Mouse (Mus musculus) right cerebral cortex, postnatal 4 days (tissue): Measurements from ENCODE around the gene Celf3.

Source experiments
- DNase-seq: peaks from one replicate; pipeline ENCODE4 v3.0.0-alpha.2; 2022

The Celf3 gene

DNA sequence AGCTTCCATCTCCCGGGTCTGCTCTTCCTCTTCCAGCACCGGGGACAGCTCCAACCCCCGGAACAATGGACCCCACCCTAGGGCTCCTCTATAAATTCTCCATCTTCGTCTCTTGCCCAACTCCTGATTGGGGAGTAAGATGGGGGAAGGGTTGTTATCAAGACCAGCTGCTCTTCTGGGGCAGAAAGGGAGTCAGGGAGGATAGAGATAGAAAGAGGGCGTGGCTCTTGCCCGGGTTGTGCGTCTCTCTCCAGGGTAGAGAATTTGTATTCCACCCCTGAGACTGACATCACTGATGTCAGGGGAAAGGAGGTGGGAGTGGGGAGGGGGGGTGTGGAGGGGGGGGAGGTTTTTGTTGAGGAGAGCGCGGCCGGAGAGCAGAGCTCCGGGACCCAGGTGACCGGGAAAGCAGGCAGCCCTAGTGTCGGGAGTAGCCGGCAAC, at the start of gene Celf3:
Celf3 (plus strand) TSS at position 315 of the 442 bp plus-strand sequence.
- DNase-seq: peak; percentile 70

DNA sequence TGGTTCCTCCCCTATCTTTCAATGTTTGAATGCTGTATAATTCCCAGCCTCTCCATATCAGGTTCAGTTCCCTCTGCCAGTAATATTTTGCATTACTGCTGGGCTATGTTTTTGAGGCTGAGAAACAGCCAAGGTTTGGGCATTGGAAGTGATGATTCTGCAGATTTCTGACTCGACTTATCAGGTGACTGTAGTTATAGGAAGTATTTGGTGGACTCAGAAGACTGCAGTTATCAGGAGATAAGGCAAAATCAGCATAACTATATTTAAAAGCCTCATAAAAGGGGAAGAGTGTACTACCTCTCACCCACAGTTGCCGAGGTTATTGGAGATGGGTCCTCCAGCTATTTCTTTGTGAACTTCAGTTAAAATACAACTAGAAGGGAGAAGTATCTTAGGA, 47.1 kb upstream of the Celf3 start:
- DNase-seq: no peak

DNA sequence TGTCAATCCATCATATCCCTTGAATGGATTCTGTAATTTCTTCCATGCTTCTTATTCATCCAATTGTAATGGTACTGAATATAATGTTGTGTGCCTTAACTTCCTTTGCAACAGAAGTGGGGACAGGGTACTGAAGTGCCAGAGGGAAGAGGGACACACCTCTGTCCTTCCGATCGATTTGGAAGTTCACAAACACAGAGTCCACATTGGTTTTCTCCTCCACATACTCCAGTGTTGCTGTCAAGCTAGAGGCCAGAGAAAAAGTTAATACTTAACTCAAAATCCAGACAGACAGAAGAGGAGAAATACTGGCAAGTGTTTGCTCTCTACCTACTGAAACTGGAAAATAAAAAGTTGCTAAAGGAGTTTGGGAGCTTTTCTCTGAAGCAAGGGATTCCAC, 43.8 kb upstream of the Celf3 start:
- DNase-seq: no peak

DNA sequence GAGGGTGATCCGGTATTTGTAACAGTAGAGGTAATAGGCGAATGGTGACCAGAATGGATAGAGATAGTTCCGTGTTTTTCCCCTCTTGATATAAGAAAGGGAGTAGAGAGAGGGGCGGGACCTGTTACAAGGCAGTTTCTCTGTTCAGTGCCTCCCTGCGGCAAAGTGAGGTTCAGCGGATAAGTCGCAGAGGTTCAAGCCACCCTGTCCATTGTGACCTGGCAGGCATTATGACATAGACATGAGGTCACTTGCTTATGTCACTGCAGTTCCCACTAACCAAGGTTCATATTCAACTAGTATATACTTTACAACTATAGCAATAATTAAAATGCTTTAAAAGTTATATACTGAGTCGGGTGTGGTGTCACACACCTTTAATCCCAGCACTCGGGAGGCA, 41.7 kb upstream of the Celf3 start:
- DNase-seq: no peak

DNA sequence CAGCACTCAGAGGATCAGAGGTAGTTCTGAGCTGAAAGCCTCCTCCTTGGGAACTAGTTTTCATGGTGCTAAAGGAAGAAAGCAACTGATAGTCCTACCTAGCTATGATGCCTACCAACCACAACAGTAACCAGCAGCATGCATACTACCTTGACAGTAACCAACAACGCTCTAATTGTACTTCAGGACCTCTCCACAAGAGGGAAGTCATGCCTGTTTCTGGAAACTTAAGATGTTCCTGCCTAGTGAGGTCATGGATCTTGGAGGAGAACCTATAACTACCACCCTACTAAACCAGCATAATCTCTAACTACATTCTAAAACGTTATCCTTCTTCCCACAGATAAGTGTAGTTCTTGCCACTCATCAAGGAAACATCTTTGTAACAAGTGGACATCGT, 36.9 kb upstream of the Celf3 start:
- no peak for DNase-seq

DNA sequence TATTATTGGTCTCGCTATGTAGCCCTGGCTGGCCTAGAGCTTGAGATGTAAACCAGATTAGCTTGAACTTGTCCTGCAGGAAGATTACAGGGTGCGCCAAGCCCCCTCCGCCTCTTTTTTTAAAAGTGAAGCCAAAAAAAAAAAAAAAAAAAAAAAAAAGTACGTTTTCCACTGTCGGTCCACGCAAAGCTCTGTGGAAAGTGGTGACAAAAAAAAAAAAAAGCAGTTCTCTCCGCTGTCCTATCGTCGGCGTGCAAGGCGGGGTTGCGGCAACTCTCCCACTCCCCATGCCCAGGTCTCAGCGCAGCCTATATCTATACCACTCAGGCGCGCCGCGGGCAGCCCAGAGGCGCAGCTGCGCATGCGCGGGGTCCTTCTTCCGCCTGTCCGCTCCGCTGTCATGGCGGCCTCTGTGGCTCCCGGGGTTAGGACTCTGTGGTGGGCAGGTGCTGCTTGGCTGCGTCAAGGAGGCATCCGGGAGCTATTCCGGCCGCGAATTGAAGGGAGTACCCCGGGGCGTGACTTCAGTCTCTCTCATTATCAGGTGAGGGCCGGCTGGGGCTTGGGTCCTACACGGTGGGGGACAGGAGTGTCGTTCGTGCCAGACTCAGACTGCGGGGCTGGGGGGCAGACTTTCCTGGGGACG, 35.0 kb upstream of the Celf3 start, which contains the start of gene Mrpl9:
Mrpl9 (plus strand) TSS at position 368 of the 646 bp plus-strand sequence.
- DNase-seq: peak; percentile 97

DNA sequence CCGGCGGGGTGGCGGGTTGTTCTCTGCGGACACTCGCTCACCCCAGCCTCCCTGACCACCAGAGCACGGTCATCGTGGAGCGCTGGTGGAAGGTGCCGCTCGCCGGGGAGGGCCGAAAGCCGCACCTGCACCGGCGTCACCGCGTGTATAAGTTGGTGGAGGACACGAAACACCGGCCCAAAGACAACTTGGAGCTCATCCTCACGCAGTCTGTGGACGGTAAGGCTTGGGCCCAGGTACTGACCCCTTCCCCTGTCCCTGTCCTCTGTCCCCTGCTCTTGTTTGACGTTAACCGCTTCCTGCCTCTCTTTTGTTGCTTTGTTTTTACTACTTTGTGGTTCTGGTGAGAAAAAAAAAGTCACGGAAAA, 34.5 kb upstream of the Celf3 start, which contains the start of gene Oaz3:
Oaz3 (minus strand) TSS at position 319 of the 368 bp plus-strand sequence.
- no peak for DNase-seq

DNA sequence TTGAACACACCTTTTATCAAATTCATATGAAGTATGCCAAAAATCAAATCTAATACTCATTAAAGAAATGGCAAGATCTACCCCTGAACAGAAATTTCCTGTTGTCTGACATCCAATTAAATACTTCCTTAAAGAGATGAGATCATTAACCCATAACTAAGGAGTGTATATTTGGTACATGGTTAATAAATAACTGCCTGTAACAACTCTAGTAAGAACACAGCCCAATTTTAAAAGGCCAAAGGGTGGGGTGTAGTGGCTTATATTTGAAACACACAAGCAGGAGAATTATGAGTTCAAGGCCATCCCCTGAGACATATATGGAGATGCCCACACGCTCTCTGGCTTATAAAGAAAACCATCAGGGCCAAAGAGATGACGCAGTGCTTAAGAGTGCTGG, 28.7 kb upstream of the Celf3 start:
- no peak for DNase-seq

DNA sequence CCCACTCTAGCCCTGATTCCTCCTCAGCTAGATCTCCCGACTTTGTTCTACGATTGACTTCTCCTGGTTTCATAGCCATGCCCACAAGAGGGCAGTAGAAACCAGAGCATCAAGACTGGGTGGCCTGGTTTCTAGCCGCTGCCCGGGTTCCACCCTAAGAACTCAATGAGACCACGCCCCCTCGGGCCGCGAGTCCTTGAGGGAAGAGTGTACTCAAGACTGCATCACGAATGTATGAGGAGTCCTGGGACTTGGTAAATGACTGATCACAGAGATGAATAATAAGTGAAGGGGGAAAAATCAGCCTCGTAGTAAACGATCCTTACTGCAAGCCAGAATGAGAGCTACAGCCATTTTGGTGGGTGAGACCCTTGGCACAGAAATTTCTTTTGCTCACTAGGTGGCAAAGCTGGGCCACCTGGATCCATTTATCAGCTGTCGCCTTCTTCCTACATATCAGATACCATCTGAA, 21.5 kb upstream of the Celf3 start:
- DNase-seq: peak; percentile 80

DNA sequence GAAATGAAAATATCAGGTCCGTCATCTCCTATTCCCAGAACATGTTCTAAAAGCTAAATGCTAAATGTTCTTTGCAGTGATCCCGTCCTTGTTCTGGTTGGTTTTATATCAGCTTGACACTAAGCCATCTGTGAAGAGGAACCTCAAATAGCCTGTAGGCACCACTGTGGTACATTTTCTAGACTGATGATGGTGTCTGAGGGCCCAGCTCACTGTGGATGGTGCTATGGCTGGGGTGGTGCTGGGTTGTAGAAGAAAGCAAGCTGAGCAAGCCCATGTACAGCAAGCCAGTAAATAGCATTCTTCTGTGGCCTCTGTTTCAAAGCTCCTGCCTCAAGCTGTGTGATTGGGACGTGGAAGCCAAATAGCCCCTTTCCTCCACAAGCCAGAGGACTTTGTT, 21.0 kb upstream of the Celf3 start:
- DNase-seq: no peak

DNA sequence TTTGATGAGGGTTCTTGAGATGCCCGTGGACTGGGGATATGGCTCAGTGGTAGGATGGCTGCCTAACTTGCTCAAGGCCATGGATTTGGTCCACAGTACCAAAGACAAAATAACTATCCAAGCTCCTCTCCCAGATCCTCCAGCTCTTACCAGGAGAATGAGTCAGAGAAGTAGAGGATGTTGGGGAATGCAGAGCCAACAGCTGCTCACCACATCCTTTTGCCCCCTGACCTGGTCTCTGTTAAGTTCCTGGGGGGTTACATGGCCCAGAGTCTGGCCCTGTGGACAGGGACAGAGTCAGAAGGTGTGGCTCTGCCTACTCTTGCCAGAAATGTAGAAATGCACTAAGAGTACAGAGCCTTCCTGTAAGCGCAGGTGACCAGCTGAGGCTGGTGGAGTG, 18.3 kb upstream of the Celf3 start:
- no peak for DNase-seq

DNA sequence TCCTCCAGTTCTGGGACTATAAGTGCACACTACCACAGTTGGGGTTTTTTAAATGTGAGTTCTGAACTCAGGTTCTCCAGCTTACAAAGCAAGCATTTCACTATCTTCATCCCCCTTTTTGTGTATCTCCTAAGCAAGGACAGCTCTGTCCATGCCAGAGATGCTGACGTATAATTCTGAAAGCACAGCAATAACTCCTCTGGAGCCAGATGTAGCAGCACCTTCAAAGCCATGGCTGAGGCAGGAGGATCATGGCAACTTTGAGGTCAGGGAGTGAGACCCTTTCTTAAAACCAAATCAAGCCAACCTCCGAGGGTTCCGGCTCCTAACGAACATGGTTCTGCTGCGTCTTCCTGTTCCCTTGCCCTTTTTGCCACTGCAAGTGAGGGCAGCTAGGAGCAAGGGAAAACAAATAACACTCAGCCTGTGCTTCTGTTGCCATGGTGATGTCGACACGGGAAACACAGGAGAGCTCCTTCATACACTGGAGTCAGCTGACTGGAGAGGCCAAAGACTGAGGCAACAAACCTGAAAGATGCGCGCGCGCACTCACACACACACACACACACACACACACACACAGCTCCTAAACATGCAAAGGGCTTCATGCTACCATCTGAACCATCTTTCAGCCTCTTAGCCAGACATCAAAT, 14.0 kb upstream of the Celf3 start:
- no peak for DNase-seq

DNA sequence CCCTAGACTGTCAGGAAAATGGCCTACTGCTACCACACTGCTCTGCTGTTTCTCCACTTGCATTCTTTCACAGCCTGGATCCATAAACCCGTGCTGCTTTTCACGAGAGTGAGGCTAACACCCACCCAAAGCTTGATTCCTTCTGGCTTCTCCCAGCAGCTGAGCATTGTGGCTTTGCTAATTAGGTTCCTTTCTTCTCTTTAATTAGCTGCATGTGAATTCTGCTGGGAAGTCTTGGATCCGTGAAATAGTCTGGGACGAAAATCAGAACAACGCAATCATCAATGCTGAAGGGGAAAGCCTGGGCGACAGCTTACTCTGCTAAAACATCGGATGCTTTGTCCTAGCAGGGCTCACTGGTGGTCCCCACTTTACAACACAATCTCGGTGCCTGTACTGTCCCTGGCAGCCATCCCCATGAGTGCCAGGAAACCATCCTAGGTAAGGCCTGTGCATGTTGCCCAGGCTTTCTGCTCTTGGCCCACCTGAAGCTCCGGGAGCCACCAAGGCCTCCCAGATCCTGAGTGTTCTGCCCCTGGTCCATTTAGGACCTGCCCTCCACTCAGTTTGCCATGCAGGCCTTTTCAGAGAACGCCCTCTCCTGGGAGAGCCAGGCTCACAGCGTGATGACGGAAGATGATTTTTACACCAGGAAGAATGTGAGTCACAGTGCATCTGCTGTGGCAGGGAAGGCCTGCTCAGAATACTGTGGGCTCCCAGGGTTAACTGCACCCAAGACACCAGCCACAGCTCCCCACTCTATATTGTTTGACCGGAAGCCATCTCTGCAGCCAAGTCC, 12.3 kb upstream of the Celf3 start:
- peak; percentile 51 for DNase-seq

DNA sequence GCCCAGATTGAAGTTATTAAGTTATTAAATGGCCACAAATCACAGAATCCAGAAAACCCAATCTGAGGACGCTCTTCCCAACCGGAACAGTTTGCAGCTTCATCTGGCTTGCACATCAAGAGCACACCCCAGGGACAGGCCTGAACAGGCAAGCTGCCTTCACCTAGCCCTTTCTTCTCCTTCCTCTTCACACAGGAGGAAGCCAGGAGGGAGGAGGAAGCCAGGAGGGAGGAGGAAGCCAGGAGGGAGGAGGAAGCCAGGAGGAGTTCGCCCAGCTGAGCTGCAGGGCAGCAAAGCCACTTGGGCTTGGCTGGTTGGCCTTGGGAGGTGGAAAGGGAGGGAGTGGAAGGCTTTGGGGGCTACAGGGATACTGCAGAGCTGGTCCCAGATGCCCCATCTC, 9.2 kb upstream of the Celf3 start:
- DNase-seq: no peak

DNA sequence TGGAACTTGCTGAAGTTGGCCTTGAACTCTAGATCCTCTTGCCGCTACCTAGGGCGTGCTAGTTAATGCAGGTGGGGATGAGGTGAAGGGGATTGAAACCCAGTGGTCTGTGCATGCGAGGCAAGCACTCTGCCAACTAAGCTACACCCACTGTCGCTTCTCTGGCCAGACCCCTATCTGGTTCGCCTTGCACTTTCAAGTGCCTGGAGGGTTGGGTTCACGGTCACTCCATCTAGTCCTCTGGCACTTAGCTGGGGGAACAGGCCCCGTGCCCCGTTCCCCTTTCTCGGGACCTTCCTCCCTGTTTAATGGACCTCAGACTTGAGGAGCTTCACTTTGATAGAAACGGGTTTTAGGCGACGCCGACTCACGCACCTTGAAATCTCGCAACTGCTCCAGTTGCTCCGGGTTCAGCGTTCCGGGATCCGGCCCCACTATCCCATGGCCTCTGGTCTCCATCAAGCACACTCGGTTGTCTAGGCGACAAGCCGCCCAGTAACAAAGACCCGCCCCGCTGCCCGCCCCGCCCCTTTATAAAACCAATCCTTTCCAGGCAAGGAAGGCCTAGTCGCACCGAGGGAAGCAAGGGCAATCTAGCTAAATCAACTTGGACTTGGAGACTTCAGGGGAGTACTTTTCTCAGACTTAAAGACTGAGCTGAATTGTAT, 5.5 kb upstream of the Celf3 start:
- peak; percentile 31 for DNase-seq

DNA sequence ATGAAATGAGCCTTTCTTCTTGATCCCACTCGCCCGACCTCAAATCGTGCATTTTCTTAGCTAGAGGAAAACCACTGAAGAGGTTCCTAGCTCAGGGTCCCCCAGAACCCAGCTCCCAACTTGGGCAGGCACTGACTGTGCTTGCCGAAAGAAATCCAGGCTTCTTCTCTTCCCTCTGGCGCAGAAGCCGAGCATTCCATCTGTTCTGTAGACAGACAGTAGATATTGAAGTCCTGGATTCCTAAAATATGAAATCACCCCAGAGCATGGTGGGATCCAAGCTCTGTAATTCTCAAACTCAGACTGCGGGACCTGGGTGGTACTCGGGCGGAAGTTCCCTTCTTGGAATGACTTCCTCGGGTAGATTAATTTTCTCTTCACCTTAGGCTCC, 5.0 kb upstream of the Celf3 start:
- DNase-seq: no peak

DNA sequence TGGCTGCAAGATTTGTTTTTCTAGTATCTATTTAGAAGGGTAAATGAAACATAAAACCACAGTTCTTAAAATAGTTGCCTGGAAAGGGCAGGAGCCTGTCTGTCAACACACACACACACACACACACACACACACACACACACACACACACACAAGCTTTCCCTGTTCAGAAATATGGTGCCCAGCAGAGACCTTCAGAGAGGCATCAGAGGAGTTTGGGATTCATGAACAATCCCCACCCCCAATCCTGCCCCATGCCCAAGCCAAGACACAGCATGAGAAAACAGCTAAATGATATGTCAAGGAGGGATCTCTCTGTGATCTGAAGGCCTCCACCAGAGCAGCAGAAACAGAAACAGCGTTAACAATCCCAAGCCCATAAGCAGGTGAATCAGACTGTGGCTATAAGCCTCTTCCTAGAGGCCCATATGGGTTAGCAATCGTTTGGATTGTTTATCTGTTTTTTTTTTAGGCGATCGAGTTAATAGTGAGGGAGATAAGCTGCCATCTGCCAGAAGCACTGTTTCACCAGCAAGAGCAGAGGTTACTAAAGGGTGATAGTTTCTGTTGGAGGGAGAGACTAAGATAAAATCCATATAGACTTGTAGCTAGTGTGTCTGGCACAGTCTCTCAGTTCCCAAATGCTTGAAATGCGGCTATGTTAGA, 4.4 kb upstream of the Celf3 start:
- no peak for DNase-seq

DNA sequence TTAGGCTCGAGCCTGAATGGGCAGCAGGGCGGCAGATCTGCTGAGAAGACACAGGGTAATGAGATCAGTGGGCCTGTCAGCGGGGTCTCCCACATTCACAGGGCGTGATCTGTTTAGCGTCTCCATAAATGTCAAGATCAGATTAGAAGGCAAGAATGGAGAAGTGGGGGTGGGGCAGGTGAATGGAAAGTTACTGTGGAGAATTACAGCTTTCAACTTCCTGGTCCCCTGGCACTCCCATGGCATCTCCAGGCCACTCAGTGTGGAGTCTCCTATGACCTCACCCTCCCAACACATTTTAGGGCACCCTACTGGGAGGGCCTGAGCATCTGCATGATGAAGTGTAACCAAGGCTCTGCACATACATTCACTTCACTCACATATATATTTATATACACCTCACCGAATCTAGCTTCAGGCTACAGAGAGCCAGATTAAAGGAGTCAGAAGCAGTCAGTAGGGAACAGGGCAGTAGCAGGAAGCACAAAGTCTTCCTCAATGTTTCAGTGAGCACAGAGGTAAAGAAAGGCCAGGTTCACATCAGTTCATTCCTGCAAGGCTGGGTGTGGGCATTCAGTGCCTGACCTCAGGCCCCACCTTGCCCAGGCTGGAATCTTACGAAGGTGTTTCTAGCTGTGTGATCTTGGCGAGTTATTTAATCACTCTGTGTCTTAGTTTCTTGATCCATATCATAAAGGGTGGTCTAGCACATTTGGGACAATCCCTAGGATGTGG, 1.6 kb upstream of the Celf3 start:
- DNase-seq: no peak

DNA sequence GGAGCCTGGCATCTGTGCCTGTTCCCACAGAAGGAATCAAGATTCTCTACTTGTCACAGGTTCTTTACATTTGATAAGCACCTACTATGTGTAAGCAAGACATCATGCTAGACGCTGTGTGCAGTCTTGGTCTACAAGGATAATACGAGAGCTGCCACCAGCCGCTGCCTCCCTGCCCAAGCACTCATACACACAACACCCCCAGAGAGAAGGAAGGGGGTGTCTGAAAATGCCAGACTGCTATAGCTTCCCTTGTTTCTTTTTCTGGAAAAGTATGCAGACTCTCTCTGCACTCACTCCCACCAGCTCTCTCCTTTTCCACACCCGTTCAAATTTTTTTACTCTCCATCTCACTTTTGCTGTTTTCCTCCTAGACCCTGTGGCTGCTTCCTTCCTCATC, 651 bp upstream of the Celf3 start:
- no peak for DNase-seq

DNA sequence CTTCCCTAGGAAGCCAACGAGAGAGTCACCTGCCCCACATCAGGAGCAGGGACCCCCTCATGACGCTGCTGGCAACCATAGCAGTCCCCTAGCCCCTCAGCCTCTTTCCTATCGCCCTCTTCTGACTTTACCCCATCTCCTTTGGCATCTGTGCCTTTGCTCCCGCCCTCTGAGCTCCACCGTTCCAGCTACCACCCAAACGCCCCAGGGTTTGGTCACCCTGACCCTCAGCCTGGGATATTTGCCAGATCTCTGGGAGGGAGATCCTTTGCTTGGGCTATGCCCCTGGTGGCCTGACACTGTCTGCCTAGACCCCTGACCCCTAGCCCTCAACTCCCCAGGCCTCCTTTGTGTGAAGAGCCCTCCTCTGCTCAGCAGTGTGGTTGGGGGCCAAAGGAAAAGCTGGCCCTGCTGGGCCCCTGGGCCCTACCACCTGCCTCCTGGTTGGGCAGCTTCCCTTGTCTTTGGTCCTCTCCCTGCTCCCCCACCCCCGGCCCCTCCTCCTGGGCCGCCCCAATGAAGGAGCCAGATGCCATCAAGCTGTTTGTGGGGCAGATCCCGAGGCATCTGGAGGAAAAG, 585 bp downstream of the Celf3 start:
- no peak for DNase-seq

DNA sequence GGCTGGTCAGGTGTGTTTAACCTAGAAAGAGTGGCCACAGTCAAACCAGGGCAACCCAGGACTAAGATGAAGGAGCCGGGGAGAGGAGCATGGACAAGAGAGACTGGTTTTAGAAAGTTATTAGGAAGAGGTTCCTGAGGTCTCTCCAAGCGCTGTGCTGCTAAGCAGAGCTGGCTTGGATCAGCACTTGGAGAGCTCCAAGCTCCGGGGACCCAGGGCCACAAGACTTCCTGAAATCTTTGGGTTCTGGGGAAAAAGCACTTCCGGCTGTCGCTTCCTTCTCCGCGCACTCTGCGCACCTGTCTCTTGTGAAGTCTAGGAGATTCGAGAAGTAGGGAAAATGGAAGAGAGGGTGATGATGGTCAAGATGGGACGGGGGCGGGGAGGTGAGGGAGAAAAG, 1.5 kb downstream of the Celf3 start:
- DNase-seq: peak; percentile 31
